In genomic region chr10:80756509-80756908, GRCm38 (mm10) we compare ENCODE assay signal across 9 mouse cellular contexts. TPM values are rescaled to one million over a fixed set of nuclear protein-coding genes. Genes with fewer than 3 reads are reported as not detected.
DNase-seq lines count a peak whose midpoint lies in the region; ATAC-seq and TF ChIP-seq lines count a peak whose summit lies in the region.
"Had no signal": no experiment of that assay in that cellular context is flagged by ENCODE, and none has a peak within 500 bp of the region (broad histone marks: within the 10 kb centered on the region; RNA-seq: fewer than 3 reads in every experiment).

No protein-coding gene starts in this region.

- no peaks in the 10 kb centered on the region for H3K27me3 ChIP-seq in heart, embryonic 13.5 days (replicated peaks)
- H3K27me3 ChIP-seq in ES-Bruce4 (ENCODE audit: control insufficient read depth, insufficient read depth, low read length, poor library complexity, severe bottlenecking): no peaks in the 10 kb centered on the region
- H3K27me3 ChIP-seq in forebrain, embryonic 16.5 days (replicated peaks; ENCODE audit: control insufficient read depth, insufficient read depth, low read length): no peaks in the 10 kb centered on the region
- no peaks in the 10 kb centered on the region for H3K27me3 ChIP-seq in liver, embryonic 16.5 days (ENCODE audit: control insufficient read depth, insufficient read depth, low read depth, low read length)

- ATAC-seq in heart, embryonic 13.5 days (ENCODE audit: extremely low read depth, insufficient number of reproducible peaks, low FRiP score, low TSS enrichment): no peak
- ATAC-seq in forebrain, embryonic 16.5 days: no peak
- ATAC-seq in liver, embryonic 16.5 days (ENCODE audit: low read depth): no peak

- TF ChIP-seq EP300 in ES-Bruce4 (IDR thresholded peaks at IDR 0.05; ENCODE audit: insufficient read depth, low read depth, low read length): no peak

- H3K4me1 ChIP-seq in heart, embryonic 13.5 days: peaks cover 77% of the 10 kb centered on the region
- H3K4me1 ChIP-seq in ES-Bruce4 (ENCODE audit: control insufficient read depth, insufficient read depth, low read length): no peaks in the 10 kb centered on the region
- H3K4me1 ChIP-seq in forebrain, embryonic 16.5 days (replicated peaks; ENCODE audit: control insufficient read depth, insufficient read depth, low read length): peaks cover 51% of the 10 kb centered on the region
- peaks cover 59% of the 10 kb centered on the region for H3K4me1 ChIP-seq in liver, embryonic 16.5 days (ENCODE audit: control insufficient read depth, low read depth, low read length)

- TF ChIP-seq CTCF in ES-Bruce4 (IDR thresholded peaks at IDR 0.05; ENCODE audit: low read depth, low read length): no peak

- H3K27ac ChIP-seq in heart, embryonic 13.5 days (replicated peaks): peak overlapping the region; percentile 87
- H3K27ac ChIP-seq in ES-Bruce4 (ENCODE audit: insufficient read depth, low read length): no peak overlapping the region
- no peak overlapping the region for H3K27ac ChIP-seq in forebrain, embryonic 16.5 days (ENCODE audit: low read length)
- no peak overlapping the region; the same call in 1 of the 2 replicates for H3K27ac ChIP-seq in liver, embryonic 16.5 days (ENCODE audit: low read length)

- no peaks in the 10 kb centered on the region for H3K9me3 ChIP-seq in heart, embryonic 13.5 days
- no peaks in the 10 kb centered on the region for H3K9me3 ChIP-seq in ES-Bruce4 (replicated peaks; ENCODE audit: control insufficient read depth, insufficient read depth, low read length, poor library complexity, severe bottlenecking)
- no peaks in the 10 kb centered on the region for H3K9me3 ChIP-seq in forebrain, embryonic 16.5 days (ENCODE audit: control insufficient read depth, low read length)
- no peaks in the 10 kb centered on the region for H3K9me3 ChIP-seq in liver, embryonic 16.5 days (replicated peaks; ENCODE audit: control insufficient read depth, low read length)

- DNase-seq in heart, adult 11 months: no peak
- no peak for DNase-seq in urinary bladder, postnatal 14 days (ENCODE audit: low spot score)
- DNase-seq in cerebellum, postnatal 25 days: no peak
- DNase-seq in left cerebral cortex, adult 11 months (ENCODE audit: low spot score): no peak
- DNase-seq: thymus, postnatal 25 days had no signal

- H3K36me3 ChIP-seq in heart, embryonic 13.5 days: no peaks in the 10 kb centered on the region
- H3K36me3 ChIP-seq in ES-Bruce4 (ENCODE audit: control insufficient read depth, insufficient read depth, low read length, poor library complexity, severe bottlenecking): no peaks in the 10 kb centered on the region
- H3K36me3 ChIP-seq in forebrain, embryonic 16.5 days (ENCODE audit: control insufficient read depth, insufficient read depth): no peaks in the 10 kb centered on the region
- no peaks in the 10 kb centered on the region for H3K36me3 ChIP-seq in liver, embryonic 16.5 days (ENCODE audit: control insufficient read depth, insufficient read depth)

- WGBS in heart, embryonic 13.5 days: 54% methylated on average over 2 of the region's 2 CpGs
- 56% methylated on average over 2 of the region's 2 CpGs for WGBS in forebrain, embryonic 16.5 days
- WGBS in liver, embryonic 16.5 days (ENCODE audit: insufficient replicate concordance): 47% methylated on average over 2 of the region's 2 CpGs

- no peak for TF ChIP-seq POLR2A in ES-Bruce4 (IDR thresholded peaks at IDR 0.05; ENCODE audit: insufficient read depth, low read length)

- peak overlapping the region; percentile 98 for H3K4me2 ChIP-seq in heart, embryonic 13.5 days
- peak overlapping the region; percentile 97 for H3K4me2 ChIP-seq in forebrain, embryonic 16.5 days (ENCODE audit: low read length)
- peak overlapping the region; percentile 76 for H3K4me2 ChIP-seq in liver, embryonic 16.5 days (ENCODE audit: low read depth, low read length)

- H3K4me3 ChIP-seq in heart, embryonic 13.5 days: peak overlapping the region; percentile 96
- H3K4me3 ChIP-seq in ES-Bruce4 (ENCODE audit: low read depth, low read length): peak overlapping the region; percentile 89
- H3K4me3 ChIP-seq in forebrain, embryonic 16.5 days (replicated peaks; ENCODE audit: low read length): peak overlapping the region; percentile 95
- peak overlapping the region; percentile 97 for H3K4me3 ChIP-seq in liver, embryonic 16.5 days (ENCODE audit: low read depth, low read length)

- peak overlapping the region; percentile 99 for H3K9ac ChIP-seq in heart, embryonic 13.5 days
- peak overlapping the region; percentile 98; the same call in 1 of the 2 replicates for H3K9ac ChIP-seq in ES-Bruce4 (ENCODE audit: low read depth, poor library complexity, severe bottlenecking)
- peak overlapping the region; percentile 95 for H3K9ac ChIP-seq in forebrain, embryonic 16.5 days (replicated peaks; ENCODE audit: low read depth, low read length)
- H3K9ac ChIP-seq in liver, embryonic 16.5 days (ENCODE audit: low read depth, low read length): peak overlapping the region; percentile 94

RNA-seq across cellular contexts. Expression of gene Dot1l, which starts 1.5 kb away (rescaled TPM):
- 17.9 and 19.1 TPM in 2 replicates for polyA plus RNA-seq in heart, embryonic 13.5 days (2015; fragmentation: Nextera tagmentation; extraction: Ambion mirVana)
- 42.6 and 48.3 TPM in 2 replicates for polyA plus RNA-seq in ES-Bruce4 (2011; ENCODE audit: insufficient read depth, insufficient read length, low read depth, missing spikeins)
- 17.4 and 22.5 TPM in 2 replicates for polyA plus RNA-seq in forebrain, embryonic 16.5 days (2015; fragmentation: Nextera tagmentation; extraction: Ambion mirVana)
- polyA plus RNA-seq in liver, embryonic 16.5 days (2015; fragmentation: Nextera tagmentation; extraction: Ambion mirVana): 6.0 and 7.5 TPM in 2 replicates

RNA-seq across cellular contexts. Expression of gene Ap3d1, which starts 14.4 kb away (rescaled TPM):
- 44.0 and 46.4 TPM in 2 replicates for polyA plus RNA-seq in heart, embryonic 13.5 days (2015; fragmentation: Nextera tagmentation; extraction: Ambion mirVana)
- polyA plus RNA-seq in ES-Bruce4 (2011; ENCODE audit: insufficient read depth, insufficient read length, low read depth, missing spikeins): 53.8 and 55.2 TPM in 2 replicates
- polyA plus RNA-seq in forebrain, embryonic 16.5 days (2015; fragmentation: Nextera tagmentation; extraction: Ambion mirVana): 101 and 102 TPM in 2 replicates
- polyA plus RNA-seq in liver, embryonic 16.5 days (2015; fragmentation: Nextera tagmentation; extraction: Ambion mirVana): 20.9 and 21.2 TPM in 2 replicates

RNA-seq across cellular contexts. Expression of gene Sf3a2, which starts 41.5 kb away (rescaled TPM):
- polyA plus RNA-seq in heart, embryonic 13.5 days (2015; fragmentation: Nextera tagmentation; extraction: Ambion mirVana): 46.3 and 53.4 TPM in 2 replicates
- 90.1 and 100 TPM in 2 replicates for polyA plus RNA-seq in ES-Bruce4 (2011; ENCODE audit: insufficient read depth, insufficient read length, low read depth, missing spikeins)
- 62.6 and 65.1 TPM in 2 replicates for polyA plus RNA-seq in forebrain, embryonic 16.5 days (2015; fragmentation: Nextera tagmentation; extraction: Ambion mirVana)
- 23.4 and 30.1 TPM in 2 replicates for polyA plus RNA-seq in liver, embryonic 16.5 days (2015; fragmentation: Nextera tagmentation; extraction: Ambion mirVana)

RNA-seq across cellular contexts. Expression of gene Plekhj1, which starts 41.9 kb away (rescaled TPM):
- 79.6 and 86.5 TPM in 2 replicates for polyA plus RNA-seq in heart, embryonic 13.5 days (2015; fragmentation: Nextera tagmentation; extraction: Ambion mirVana)
- polyA plus RNA-seq in ES-Bruce4 (2011; ENCODE audit: insufficient read depth, insufficient read length, low read depth, missing spikeins): 73.5 and 81.6 TPM in 2 replicates
- 129 and 143 TPM in 2 replicates for polyA plus RNA-seq in forebrain, embryonic 16.5 days (2015; fragmentation: Nextera tagmentation; extraction: Ambion mirVana)
- polyA plus RNA-seq in liver, embryonic 16.5 days (2015; fragmentation: Nextera tagmentation; extraction: Ambion mirVana): 61.4 and 64.7 TPM in 2 replicates

RNA-seq across cellular contexts. Expression of gene Amh, which starts 48.5 kb away (rescaled TPM):
- 0.11 TPM in 1 of 2 replicates, not detected in the other for polyA plus RNA-seq in heart, embryonic 13.5 days (2015; fragmentation: Nextera tagmentation; extraction: Ambion mirVana)
- 0.40 TPM in 1 of 2 replicates, not detected in the other for polyA plus RNA-seq in ES-Bruce4 (2011; ENCODE audit: insufficient read depth, insufficient read length, low read depth, missing spikeins)
- polyA plus RNA-seq in forebrain, embryonic 16.5 days (2015; fragmentation: Nextera tagmentation; extraction: Ambion mirVana): 0.15 TPM in 1 of 2 replicates, not detected in the other
- 0.08 TPM in 1 of 2 replicates, not detected in the other for polyA plus RNA-seq in liver, embryonic 16.5 days (2015; fragmentation: Nextera tagmentation; extraction: Ambion mirVana)
